Mouse (Mus musculus) retina, postnatal 7 days (tissue): ENCODE data around the gene Cd163l1.

Experiments used
- DNase-seq: peaks from one replicate; pipeline ENCODE4 v3.0.0-alpha.2; 2012; ENCODE audit warnings: low read depth, low spot score

The Cd163l1 gene

DNA sequence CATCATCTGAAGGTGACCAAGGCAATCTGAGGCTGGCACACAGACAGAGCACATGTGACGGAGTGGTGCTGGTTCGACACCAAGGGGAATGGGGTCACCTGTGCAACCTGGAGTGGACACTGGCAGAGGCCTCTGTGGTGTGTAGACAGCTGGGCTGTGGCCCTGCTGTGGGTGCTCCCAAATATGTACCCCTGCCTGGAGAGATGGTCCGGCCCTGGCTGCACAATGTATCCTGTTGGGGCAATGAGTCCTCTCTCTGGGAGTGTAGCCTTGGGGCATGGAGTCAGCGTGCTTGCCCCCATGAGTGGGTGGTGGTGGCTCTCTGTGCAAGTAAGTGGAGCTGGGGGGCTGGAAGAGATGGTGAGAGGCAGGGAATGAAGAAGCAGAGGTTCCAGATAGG, 2.3 kb downstream of the Cd163l1 start:
- DNase-seq: no peak

DNA sequence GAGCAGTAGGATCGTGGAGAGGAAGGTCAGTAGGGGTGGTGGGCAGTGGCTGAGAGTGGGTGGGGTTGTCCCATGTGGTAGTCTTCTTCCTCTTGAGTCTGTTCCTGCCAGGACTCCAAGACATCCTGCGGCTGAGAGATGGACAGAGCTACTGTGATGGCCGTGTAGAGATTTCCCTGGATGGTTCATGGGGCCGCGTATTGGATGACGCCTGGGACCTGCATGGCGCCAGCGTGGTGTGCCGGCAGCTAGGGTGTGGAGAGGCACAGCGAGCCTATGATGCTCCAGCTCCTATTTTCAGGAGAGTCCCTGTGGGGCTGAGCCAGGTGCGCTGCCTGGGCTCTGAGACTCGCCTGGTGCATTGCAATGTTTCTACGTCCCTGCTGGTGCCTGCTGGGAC, 6.1 kb downstream of the Cd163l1 start:
- DNase-seq: no peak

DNA sequence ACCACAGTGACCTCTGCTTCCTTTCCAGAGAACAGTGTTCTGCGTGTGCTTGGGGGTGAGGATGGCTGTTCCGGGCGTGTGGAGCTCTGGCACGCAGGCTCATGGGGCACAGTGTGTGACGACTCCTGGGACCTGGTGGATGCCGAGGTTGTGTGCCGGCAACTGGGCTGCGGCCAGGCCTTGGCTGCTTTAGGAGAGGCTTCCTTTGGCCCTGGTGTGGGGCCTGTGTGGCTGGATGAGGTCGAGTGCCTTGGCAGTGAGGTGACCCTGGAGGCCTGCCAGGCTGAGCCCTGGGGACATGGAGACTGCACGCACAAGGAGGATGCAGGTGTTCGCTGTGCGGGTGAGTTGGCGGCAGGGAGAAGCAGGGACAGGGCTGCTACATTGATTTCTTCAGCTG, 10.4 kb downstream of the Cd163l1 start:
- no peak for DNase-seq

DNA sequence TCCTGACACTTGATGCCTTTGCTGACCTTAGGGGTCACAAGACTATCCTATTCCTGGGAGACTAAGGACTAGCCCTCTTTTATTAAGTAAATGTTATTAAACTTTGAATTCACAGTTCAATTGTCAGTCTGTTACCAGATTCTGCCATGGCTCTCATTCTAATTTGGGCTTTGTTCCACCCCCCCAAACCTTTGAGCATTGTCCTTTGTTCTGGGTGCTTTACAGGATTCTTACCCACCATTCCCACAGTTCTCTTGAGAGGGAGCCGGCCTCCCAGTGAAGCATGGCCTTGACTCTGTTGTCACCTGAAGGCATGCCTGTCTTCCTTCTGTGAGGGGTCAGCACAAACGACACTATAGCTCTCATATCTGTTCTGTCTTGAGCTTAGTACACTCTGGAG, 13.0 kb downstream of the Cd163l1 start:
- no peak for DNase-seq

DNA sequence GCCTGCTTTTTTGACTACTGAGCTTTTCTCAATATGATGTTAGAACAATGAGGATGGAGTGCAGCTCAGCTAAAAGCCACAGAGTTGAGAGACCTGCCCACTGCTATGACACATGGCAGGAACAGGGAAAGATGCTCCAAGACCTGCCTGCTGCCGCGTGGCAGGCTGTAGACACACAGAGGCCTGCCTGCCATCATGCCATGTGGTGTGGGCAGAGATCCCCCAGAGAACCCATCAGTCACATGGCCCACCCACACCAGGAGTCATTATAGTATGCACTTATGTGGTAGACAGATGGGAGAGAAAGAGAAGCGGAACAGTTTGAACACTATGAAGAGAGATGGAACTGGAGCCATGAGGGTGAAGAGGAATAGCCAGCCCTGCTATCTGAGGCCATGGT, 15.6 kb downstream of the Cd163l1 start:
- no peak for DNase-seq

DNA sequence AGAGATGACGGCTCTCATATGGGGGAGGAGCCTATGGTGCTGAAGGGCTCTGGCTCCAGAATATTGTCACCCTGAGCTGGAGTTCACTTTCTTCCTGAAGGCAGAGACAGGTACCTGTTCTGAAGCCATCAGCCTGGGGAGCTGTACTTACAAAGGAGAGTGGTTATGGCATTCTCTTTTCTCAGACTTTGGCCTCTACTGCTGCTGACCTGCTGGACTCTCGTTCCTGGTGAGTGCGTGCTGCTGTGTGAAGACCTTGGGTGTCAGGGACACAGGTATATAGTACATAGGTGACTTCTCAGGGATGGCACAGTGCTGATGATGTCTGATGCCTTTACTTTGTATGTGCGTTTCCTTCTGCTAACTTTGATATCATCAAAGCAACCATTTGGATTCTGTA, 29.1 kb downstream of the Cd163l1 start, which contains the start of gene 5830411N06Rik:
TSS of gene 5830411N06Rik (plus strand) at position 69 of the 400 bp plus-strand sequence.
- no peak for DNase-seq

DNA sequence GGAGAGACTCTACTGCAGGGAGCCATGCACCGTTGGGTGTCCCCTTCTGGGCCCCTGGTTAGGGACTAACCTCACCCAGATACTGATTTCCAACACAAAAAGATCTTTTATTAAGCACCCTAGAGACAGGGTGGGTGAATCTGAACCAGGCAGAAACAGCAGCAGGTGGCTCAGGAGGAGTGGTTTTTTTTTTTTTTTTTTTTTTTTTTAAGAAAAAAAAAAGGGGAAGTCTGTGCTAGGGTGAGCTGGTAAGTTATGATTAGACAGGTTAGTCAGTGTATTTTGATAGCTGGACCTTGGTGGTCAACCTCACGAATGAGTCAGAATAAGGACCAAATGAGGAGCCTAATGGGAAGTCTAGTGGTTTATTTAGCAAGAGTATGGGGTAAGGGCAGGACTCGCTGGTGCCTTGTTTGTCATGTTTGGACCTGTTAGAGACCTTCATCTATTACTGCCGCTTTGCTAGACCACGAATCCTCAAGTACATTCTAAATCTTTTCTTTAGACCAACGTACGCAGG, 35.8 kb downstream of the Cd163l1 start:
- no peak for DNase-seq
